ENCODE assay signal across 8 mouse cellular contexts in genomic region chr4:119390369-119390768, GRCm38 (mm10). TPM values are rescaled to one million over a fixed set of nuclear protein-coding genes. Genes with fewer than 3 reads are reported as not detected.
A peak's percentile ranks its signal among the peaks of the same experiment; 100 is the strongest.
DNase-seq lines count a peak whose midpoint lies in the region; ATAC-seq and TF ChIP-seq lines count a peak whose summit lies in the region.

No protein-coding gene starts in this region.

- no peak overlapping the region for H3K27ac ChIP-seq in forebrain, embryonic 11.5 days (ENCODE audit: low read depth, low read length)
- no peak overlapping the region for H3K27ac ChIP-seq in forebrain, embryonic 16.5 days (ENCODE audit: low read length)
- H3K27ac ChIP-seq in midbrain, embryonic 10.5 days (replicated peaks), result no peak overlapping the region
- no peak overlapping the region for H3K27ac ChIP-seq in midbrain, embryonic 13.5 days
- no peak overlapping the region for H3K27ac ChIP-seq in olfactory bulb, adult 2 months (ENCODE audit: insufficient read depth, low read depth, low read length)

- H3K4me2 ChIP-seq in forebrain, embryonic 11.5 days (ENCODE audit: low read depth, low read length, severe bottlenecking), result no peak overlapping the region
- H3K4me2 ChIP-seq in forebrain, embryonic 16.5 days (ENCODE audit: low read length), result no peak overlapping the region
- H3K4me2 ChIP-seq in midbrain, embryonic 13.5 days (replicated peaks), result no peak overlapping the region

- no peak for ATAC-seq in forebrain, embryonic 11.5 days (replicated peaks; ENCODE audit: low FRiP score)
- no peak for ATAC-seq in forebrain, embryonic 16.5 days
- ATAC-seq in midbrain, embryonic 13.5 days, result no peak
- no peak for ATAC-seq in monocyte, adult 5-6 weeks (replicated peaks; ENCODE audit: insufficient number of reproducible peaks, low FRiP score, low TSS enrichment, poor library complexity, severe bottlenecking)

- TF ChIP-seq CTCF in olfactory bulb, adult 2 months (IDR thresholded peaks at IDR 0.05; ENCODE audit: insufficient read depth, low read depth, low read length), result 0 out of 2 replicates have a peak, but pooled peaks have one; percentile 19

- H3K9me3 ChIP-seq in forebrain, embryonic 11.5 days (ENCODE audit: control insufficient read depth, low read length), result no peaks in the 10 kb centered on the region
- 0 out of 2 replicates have a peak, but pooled peaks cover 2% of the 10 kb centered on the region for H3K9me3 ChIP-seq in forebrain, embryonic 16.5 days (ENCODE audit: control insufficient read depth, low read length)
- no peaks in the 10 kb centered on the region; the same call in 1 of the 2 replicates for H3K9me3 ChIP-seq in midbrain, embryonic 10.5 days (replicated peaks)
- no peaks in the 10 kb centered on the region; the same call in 1 of the 2 replicates for H3K9me3 ChIP-seq in midbrain, embryonic 13.5 days

- 88% methylated on average over 1 of the region's 1 CpGs for WGBS in forebrain, embryonic 11.5 days
- whole genome bisulfite sequencing in forebrain, embryonic 16.5 days, result 92% methylated on average over 1 of the region's 1 CpGs
- WGBS in midbrain, embryonic 10.5 days, result 93% methylated on average over 1 of the region's 1 CpGs
- 100% methylated on average over 1 of the region's 1 CpGs for WGBS in midbrain, embryonic 13.5 days
- 63% methylated on average over 1 of the region's 1 CpGs for WGBS in olfactory bulb, adult 2 months

- no peaks in the 10 kb centered on the region for H3K4me1 ChIP-seq in forebrain, embryonic 11.5 days (replicated peaks; ENCODE audit: control insufficient read depth, insufficient read depth, low read length)
- H3K4me1 ChIP-seq in forebrain, embryonic 16.5 days (replicated peaks; ENCODE audit: control insufficient read depth, insufficient read depth, low read length), result no peaks in the 10 kb centered on the region
- H3K4me1 ChIP-seq in midbrain, embryonic 10.5 days, result no peaks in the 10 kb centered on the region
- H3K4me1 ChIP-seq in midbrain, embryonic 13.5 days (replicated peaks), result no peaks in the 10 kb centered on the region
- no peaks in the 10 kb centered on the region for H3K4me1 ChIP-seq in olfactory bulb, adult 2 months (ENCODE audit: control insufficient read depth, insufficient read depth, low read length)

- H3K27me3 ChIP-seq in forebrain, embryonic 11.5 days (ENCODE audit: control insufficient read depth, insufficient read depth, low read length), result no peaks in the 10 kb centered on the region
- H3K27me3 ChIP-seq in forebrain, embryonic 16.5 days (replicated peaks; ENCODE audit: control insufficient read depth, insufficient read depth, low read length), result no peaks in the 10 kb centered on the region
- no peaks in the 10 kb centered on the region for H3K27me3 ChIP-seq in midbrain, embryonic 10.5 days (ENCODE audit: low read depth, poor library complexity, severe bottlenecking)
- no peaks in the 10 kb centered on the region for H3K27me3 ChIP-seq in midbrain, embryonic 13.5 days

- DNase-seq in forebrain, embryonic 11.5 days (ENCODE audit: low spot score), result peak; percentile 65
- DNase-seq in midbrain, embryonic 10.5 days (ENCODE audit: low spot score), result peak; percentile 30
- peak; percentile 36 for DNase-seq in embryo, embryonic 11 days
- no peak for DNase-seq in adipocyte (ENCODE audit: low spot score)

- no peak for TF ChIP-seq POLR2A in olfactory bulb, adult 2 months (IDR thresholded peaks at IDR 0.05; ENCODE audit: insufficient read depth, low read depth, low read length)

- no peaks in the 10 kb centered on the region for H3K36me3 ChIP-seq in forebrain, embryonic 11.5 days (ENCODE audit: control insufficient read depth, insufficient read depth, low read length)
- H3K36me3 ChIP-seq in forebrain, embryonic 16.5 days (ENCODE audit: control insufficient read depth, insufficient read depth), result no peaks in the 10 kb centered on the region
- 0 out of 2 replicates have a peak, but pooled peaks cover 3% of the 10 kb centered on the region for H3K36me3 ChIP-seq in midbrain, embryonic 10.5 days
- peaks cover 19% of the 10 kb centered on the region for H3K36me3 ChIP-seq in midbrain, embryonic 13.5 days

- no peak overlapping the region for H3K9ac ChIP-seq in forebrain, embryonic 11.5 days (ENCODE audit: low read length)
- no peak overlapping the region for H3K9ac ChIP-seq in forebrain, embryonic 16.5 days (replicated peaks; ENCODE audit: low read depth, low read length)
- no peak overlapping the region for H3K9ac ChIP-seq in midbrain, embryonic 13.5 days (replicated peaks)

- no peak overlapping the region for H3K4me3 ChIP-seq in forebrain, embryonic 11.5 days (ENCODE audit: low read depth, low read length)
- no peak overlapping the region for H3K4me3 ChIP-seq in forebrain, embryonic 16.5 days (replicated peaks; ENCODE audit: low read length)
- no peak overlapping the region for H3K4me3 ChIP-seq in midbrain, embryonic 10.5 days
- no peak overlapping the region for H3K4me3 ChIP-seq in midbrain, embryonic 13.5 days (replicated peaks)
- no peak overlapping the region for H3K4me3 ChIP-seq in olfactory bulb, adult 2 months (ENCODE audit: insufficient read depth, low read depth, low read length)

RNA-seq across cellular contexts. Expression of gene Ccdc30, which starts 25.0 kb away (rescaled TPM):
- polyA plus RNA-seq in forebrain, embryonic 11.5 days (2014; fragmentation: Nextera tagmentation; extraction: Ambion mirVana), result 10.2 and 11.0 TPM in 2 replicates
- polyA plus RNA-seq in forebrain, embryonic 16.5 days (2015; fragmentation: Nextera tagmentation; extraction: Ambion mirVana), result 11.4 and 15.5 TPM in 2 replicates
- polyA plus RNA-seq in midbrain, embryonic 10.5 days (2016; fragmentation: Nextera tagmentation; extraction: Ambion mirVana), result 9.0 and 9.1 TPM in 2 replicates
- 19.2 and 19.7 TPM in 2 replicates for polyA plus RNA-seq in midbrain, embryonic 13.5 days (2015; fragmentation: Nextera tagmentation; extraction: Ambion mirVana)
- polyA plus RNA-seq in olfactory bulb, adult 2 months (2012; ENCODE audit: insufficient read depth, insufficient read length, low replicate concordance, missing spikeins), result not detected in 2 replicates
- total RNA-seq in monocyte, adult 5-6 weeks (2017), result 0.32 to 4.8 TPM in 2 of 3 replicates, not detected in the other

RNA-seq across cellular contexts. Expression of gene Ppcs, which starts 31.9 kb away (rescaled TPM):
- 19.5 and 19.9 TPM in 2 replicates for polyA plus RNA-seq in forebrain, embryonic 11.5 days (2014; fragmentation: Nextera tagmentation; extraction: Ambion mirVana)
- 16.2 and 16.4 TPM in 2 replicates for polyA plus RNA-seq in forebrain, embryonic 16.5 days (2015; fragmentation: Nextera tagmentation; extraction: Ambion mirVana)
- 24.0 and 27.5 TPM in 2 replicates for polyA plus RNA-seq in midbrain, embryonic 10.5 days (2016; fragmentation: Nextera tagmentation; extraction: Ambion mirVana)
- 17.7 and 18.2 TPM in 2 replicates for polyA plus RNA-seq in midbrain, embryonic 13.5 days (2015; fragmentation: Nextera tagmentation; extraction: Ambion mirVana)
- polyA plus RNA-seq in olfactory bulb, adult 2 months (2012; ENCODE audit: insufficient read depth, insufficient read length, low replicate concordance, missing spikeins), result not detected in 2 replicates
- total RNA-seq in monocyte, adult 5-6 weeks (2017), result 6.3 to 20.1 TPM (median 8.1 TPM) in 3 replicates

RNA-seq across cellular contexts. Expression of gene Zmynd12, which starts 32.2 kb away (rescaled TPM):
- not detected in 2 replicates for polyA plus RNA-seq in forebrain, embryonic 11.5 days (2014; fragmentation: Nextera tagmentation; extraction: Ambion mirVana)
- polyA plus RNA-seq in forebrain, embryonic 16.5 days (2015; fragmentation: Nextera tagmentation; extraction: Ambion mirVana), result 0.14 and 0.29 TPM in 2 replicates
- 0.35 TPM in 1 of 2 replicates, not detected in the other for polyA plus RNA-seq in midbrain, embryonic 10.5 days (2016; fragmentation: Nextera tagmentation; extraction: Ambion mirVana)
- 0.28 and 0.76 TPM in 2 replicates for polyA plus RNA-seq in midbrain, embryonic 13.5 days (2015; fragmentation: Nextera tagmentation; extraction: Ambion mirVana)
- polyA plus RNA-seq in olfactory bulb, adult 2 months (2012; ENCODE audit: insufficient read depth, insufficient read length, low replicate concordance, missing spikeins), result not detected in 2 replicates
- not detected in 3 replicates for total RNA-seq in monocyte, adult 5-6 weeks (2017)

Comparison
In these comparisons a context has a peak if more than half of its experiments do, and no peak if none do; other contexts are left out.
1. RNA of gene Ppcs, which starts 31.9 kb away (polyA plus RNA-seq): 24.0 to 27.5 TPM in midbrain, embryonic 10.5 days, 19.5 to 19.9 TPM in forebrain, embryonic 11.5 days, 17.7 to 18.2 TPM in midbrain, embryonic 13.5 days and 16.2 to 16.4 TPM in forebrain, embryonic 16.5 days; not detected in olfactory bulb, adult 2 months; every median in the first group is over 10 times any median in the second.